Comparison of ENCODE assay signal across 18 mouse cellular contexts in the genomic region with DNA sequence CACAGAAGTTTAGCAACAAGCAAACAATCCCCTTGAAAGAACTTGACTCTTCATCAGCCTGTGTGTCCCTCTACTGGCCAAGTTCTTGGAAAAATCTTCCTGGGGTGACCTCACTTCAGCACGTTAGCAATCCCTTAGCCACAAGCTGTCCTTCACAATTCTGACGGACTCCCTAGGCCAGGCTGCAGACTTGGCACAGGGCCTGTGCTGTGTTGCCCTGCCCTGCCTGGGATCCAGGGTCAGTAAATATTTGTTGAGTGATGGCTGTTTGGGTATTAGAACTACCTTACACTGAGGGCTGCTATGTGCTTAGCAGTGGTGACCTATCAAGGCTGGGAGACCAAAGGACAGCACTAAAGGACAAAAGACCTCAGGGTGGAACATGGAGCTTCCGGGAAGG. TPM values are rescaled to one million over a fixed set of nuclear protein-coding genes. Genes with fewer than 3 reads are reported as not detected.
DNase-seq lines count a peak whose midpoint lies in the region; ATAC-seq and TF ChIP-seq lines count a peak whose summit lies in the region.
"Had no signal": no experiment of that assay in that cellular context is flagged by ENCODE, and none has a peak within 500 bp of the region (broad histone marks: within the 10 kb centered on the region; RNA-seq: fewer than 3 reads in every experiment).

No protein-coding gene starts in this region.

- no peaks in the 10 kb centered on the region for H3K9me3 ChIP-seq in kidney, postnatal 0 days (replicated peaks; ENCODE audit: low read length)
- H3K9me3 ChIP-seq: forebrain, embryonic 12.5 days; heart, embryonic 12.5 days had no signal

- no peak for ATAC-seq in kidney, postnatal 0 days (replicated peaks; ENCODE audit: low FRiP score, low read depth)
- ATAC-seq: Patski had no signal

- H3K27me3 ChIP-seq in kidney, postnatal 0 days (ENCODE audit: insufficient read depth, low read length): no peaks in the 10 kb centered on the region
- H3K27me3 ChIP-seq: CH12.LX; forebrain, embryonic 12.5 days; heart, embryonic 12.5 days; Patski had no signal

- H3K4me3 ChIP-seq in kidney, postnatal 0 days (replicated peaks; ENCODE audit: low read depth, low read length): no peak overlapping the region
- H3K4me3 ChIP-seq in bone marrow macrophage, adult 2 months (ENCODE audit: insufficient read depth, low read length): no peak overlapping the region
- H3K4me3 ChIP-seq: forebrain, embryonic 12.5 days; heart, embryonic 12.5 days; myocyte had no signal

- WGBS in kidney, postnatal 0 days: 76% methylated on average over 3 of the region's 3 CpGs

- H3K27ac ChIP-seq in kidney, postnatal 0 days: no peak overlapping the region
- H3K27ac ChIP-seq in bone marrow macrophage, adult 2 months (ENCODE audit: insufficient read depth, low read depth, low read length): peak overlapping the region; percentile 94
- H3K27ac ChIP-seq: forebrain, embryonic 12.5 days had no signal

- H3K4me2 ChIP-seq in kidney, postnatal 0 days (ENCODE audit: low read length): no peak overlapping the region
- H3K4me2 ChIP-seq: forebrain, embryonic 12.5 days; heart, embryonic 12.5 days had no signal

- TF ChIP-seq POLR2A in bone marrow macrophage, adult 2 months (IDR thresholded peaks at IDR 0.05; ENCODE audit: borderline replicate concordance, low read depth, low read length): no peak

- H3K36me3 ChIP-seq in kidney, postnatal 0 days (ENCODE audit: insufficient read depth, low read length): peaks cover 41% of the 10 kb centered on the region

- H3K4me1 ChIP-seq in kidney, postnatal 0 days (replicated peaks; ENCODE audit: insufficient read depth, low read length): peaks cover 14% of the 10 kb centered on the region; the same call in 1 of the 2 replicates
- peaks cover 40% of the 10 kb centered on the region for H3K4me1 ChIP-seq in bone marrow macrophage, adult 2 months (ENCODE audit: control insufficient read depth, insufficient read depth, low read length)

- DNase-seq in kidney, postnatal 0 days (ENCODE audit: low spot score): no peak
- no peak for DNase-seq in kidney, postnatal 4 days
- peak; percentile 69 for DNase-seq in ovary, adult 18-20 months (ENCODE audit: low spot score)
- DNase-seq in ovary, postnatal 36 days (ENCODE audit: low spot score): no peak
- no peak for DNase-seq in natural killer cell, adult 2 months (ENCODE audit: low spot score in 2 of 2)
- no peak for DNase-seq in layer of hippocampus, adult 9-11 months
- DNase-seq: cerebellum, postnatal 10 days; kidney, adult 11 months; kidney, postnatal 36 days; left cerebral cortex, postnatal 4 days; thymus, postnatal 4 days had no signal

- no peak overlapping the region for H3K9ac ChIP-seq in kidney, postnatal 0 days (ENCODE audit: low read depth, low read length)
- H3K9ac ChIP-seq: forebrain, embryonic 12.5 days; heart, embryonic 12.5 days had no signal

- 0 out of 2 replicates have a peak, but pooled peaks have one; percentile 5 for TF ChIP-seq CTCF in kidney, postnatal 0 days (IDR thresholded peaks at IDR 0.05; ENCODE audit: low read depth)
- TF ChIP-seq CTCF in bone marrow macrophage, adult 2 months (IDR thresholded peaks at IDR 0.05; ENCODE audit: low read depth, low read length): no peak

RNA-seq across cellular contexts. Expression of a gene that starts 2.6 kb away (rescaled TPM):
- 21.9 and 22.3 TPM in 2 replicates for polyA plus RNA-seq in kidney, postnatal 0 days (2015; fragmentation: Nextera tagmentation; extraction: Ambion mirVana)
- polyA plus RNA-seq in bone marrow macrophage, adult 2 months (2012; ENCODE audit: insufficient read depth, insufficient read length, missing spikeins): 208 and 246 TPM in 2 replicates

RNA-seq across cellular contexts. Expression of a gene that starts 10.2 kb away (rescaled TPM):
- not detected in 2 replicates for polyA plus RNA-seq in kidney, postnatal 0 days (2015; fragmentation: Nextera tagmentation; extraction: Ambion mirVana)
- polyA plus RNA-seq in bone marrow macrophage, adult 2 months (2012; ENCODE audit: insufficient read depth, insufficient read length, missing spikeins): not detected in 2 replicates
- polyA plus RNA-seq: embryonic facial prominence, embryonic 11.5 days; forebrain, embryonic 12.5 days; heart, embryonic 12.5 days; myocyte; Patski had no signal

RNA-seq across cellular contexts. Expression of a gene that starts 19.2 kb away (rescaled TPM):
- 58.4 and 60.6 TPM in 2 replicates for polyA plus RNA-seq in kidney, postnatal 0 days (2015; fragmentation: Nextera tagmentation; extraction: Ambion mirVana)
- 29.2 and 32.1 TPM in 2 replicates for polyA plus RNA-seq in bone marrow macrophage, adult 2 months (2012; ENCODE audit: insufficient read depth, insufficient read length, missing spikeins)

RNA-seq across cellular contexts. Expression of a gene that starts 19.6 kb away (rescaled TPM):
- polyA plus RNA-seq in kidney, postnatal 0 days (2015; fragmentation: Nextera tagmentation; extraction: Ambion mirVana): 8.9 and 9.2 TPM in 2 replicates
- 4.6 and 7.3 TPM in 2 replicates for polyA plus RNA-seq in bone marrow macrophage, adult 2 months (2012; ENCODE audit: insufficient read depth, insufficient read length, missing spikeins)
- polyA plus RNA-seq: myocyte had no signal

RNA-seq across cellular contexts. Expression of a gene that starts 29.6 kb away (rescaled TPM):
- not detected in 2 replicates for polyA plus RNA-seq in kidney, postnatal 0 days (2015; fragmentation: Nextera tagmentation; extraction: Ambion mirVana)
- polyA plus RNA-seq in bone marrow macrophage, adult 2 months (2012; ENCODE audit: insufficient read depth, insufficient read length, missing spikeins): not detected in 2 replicates
- polyA plus RNA-seq: embryonic facial prominence, embryonic 11.5 days; forebrain, embryonic 12.5 days; heart, embryonic 12.5 days; myocyte; Patski had no signal
